Mouse (Mus musculus): Measurements from ENCODE around the gene Cdc14b.

DNA sequence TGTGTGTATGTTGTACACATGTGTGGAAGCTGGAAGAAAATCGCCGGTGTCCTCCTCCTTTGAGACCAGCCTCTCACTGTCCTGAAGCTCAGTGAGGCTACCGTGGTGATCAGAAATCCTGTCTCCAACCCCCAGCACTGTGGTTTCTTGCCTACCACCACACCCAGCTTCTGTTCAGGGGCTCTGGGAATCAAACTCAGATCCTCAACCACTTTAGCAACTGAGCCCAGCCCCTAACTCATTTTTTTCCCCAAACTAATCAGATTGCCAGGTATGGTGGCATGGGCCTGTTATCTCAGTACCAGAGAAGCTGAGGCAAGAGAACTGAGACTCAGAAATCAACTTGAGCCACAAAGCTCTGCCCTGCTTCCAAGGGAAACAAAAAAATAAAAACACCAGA lies 39.3 kb downstream of the Cdc14b start:
- no peak for TF ChIP-seq CTCF (IDR thresholded peaks at IDR 0.05; ENCODE audit: extremely low read depth, insufficient read length, insufficient replicate concordance, low read depth, low read length)
- no peak for TF ChIP-seq POLR2A (IDR thresholded peaks at IDR 0.05; ENCODE audit: low read depth, low read length)
